ENCODE assay signal across 9 mouse cellular contexts in the genomic region with DNA sequence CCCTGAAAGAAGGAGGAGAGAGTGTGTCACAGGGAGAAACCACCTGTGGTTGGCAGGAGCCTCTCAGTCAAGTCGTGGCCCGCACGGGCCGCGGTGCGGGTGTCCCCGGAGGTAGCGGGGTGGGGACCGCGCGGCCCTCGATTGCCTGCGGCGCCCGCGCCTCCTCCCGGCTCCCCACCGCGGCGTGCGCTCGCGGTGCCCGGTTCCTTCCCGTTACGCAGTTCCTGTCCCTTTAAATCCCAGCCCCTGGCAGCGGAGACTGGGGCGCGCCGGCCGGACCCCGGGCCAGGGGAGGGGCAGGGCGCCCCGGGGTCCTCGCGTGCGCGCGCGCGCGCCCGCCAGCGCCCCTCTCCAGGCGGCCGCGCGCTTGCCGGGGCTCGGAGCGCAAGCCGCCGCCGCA. TPM values are rescaled to one million over a fixed set of nuclear protein-coding genes. Genes with fewer than 3 reads are reported as not detected.
DNase-seq lines count a peak whose midpoint lies in the region; ATAC-seq lines count a peak whose summit lies in the region.
"Had no signal": no experiment of that assay in that cellular context is flagged by ENCODE, and none has a peak within 500 bp of the region (broad histone marks: within the 10 kb centered on the region; RNA-seq: fewer than 3 reads in every experiment).

No protein-coding gene starts in this region.

- peaks cover 3% of the 10 kb centered on the region; the same call in 1 of the 2 replicates for H3K4me1 ChIP-seq in liver, embryonic 11.5 days (replicated peaks; ENCODE audit: control insufficient read depth, insufficient read depth, low read length)
- no peaks in the 10 kb centered on the region for H3K4me1 ChIP-seq in embryonic facial prominence, embryonic 14.5 days (ENCODE audit: control insufficient read depth, insufficient read depth, low read length)
- H3K4me1 ChIP-seq in limb, embryonic 11.5 days (ENCODE audit: control insufficient read depth, insufficient read depth, low read length): peaks cover 8% of the 10 kb centered on the region; the same call in 1 of the 2 replicates

- ATAC-seq in liver, embryonic 11.5 days (replicated peaks; ENCODE audit: low FRiP score): no peak
- ATAC-seq in embryonic facial prominence, embryonic 14.5 days (ENCODE audit: low read depth): no peak; the same call in 1 of the 2 replicates
- ATAC-seq in limb, embryonic 11.5 days (ENCODE audit: insufficient number of reproducible peaks, low FRiP score, low TSS enrichment, low read depth): no peak

- H3K27me3 ChIP-seq in liver, embryonic 11.5 days (replicated peaks; ENCODE audit: control insufficient read depth, insufficient read depth, low read length): peaks cover 59% of the 10 kb centered on the region
- H3K27me3 ChIP-seq in embryonic facial prominence, embryonic 14.5 days (replicated peaks; ENCODE audit: control insufficient read depth, insufficient read depth, low read length): peaks cover 66% of the 10 kb centered on the region
- peaks cover 55% of the 10 kb centered on the region for H3K27me3 ChIP-seq in limb, embryonic 11.5 days (ENCODE audit: control insufficient read depth, insufficient read depth, low read length)

- no peaks in the 10 kb centered on the region for H3K36me3 ChIP-seq in liver, embryonic 11.5 days (ENCODE audit: control insufficient read depth, insufficient read depth, low read length)
- H3K36me3 ChIP-seq in embryonic facial prominence, embryonic 14.5 days (ENCODE audit: control insufficient read depth, insufficient read depth, low read length): no peaks in the 10 kb centered on the region
- H3K36me3 ChIP-seq in limb, embryonic 11.5 days (ENCODE audit: control insufficient read depth, insufficient read depth, low read length): no peaks in the 10 kb centered on the region

- no peak for DNase-seq in liver, embryonic 11.5 days (ENCODE audit: low spot score)
- no peak for DNase-seq in liver
- DNase-seq in embryonic facial prominence, embryonic 14.5 days (ENCODE audit: low spot score): no peak
- DNase-seq in limb, embryonic 11.5 days (ENCODE audit: low spot score): peak; percentile 31
- DNase-seq in retina, embryonic 14.5 days (ENCODE audit: low spot score): peak; percentile 41
- DNase-seq in gastrocnemius, postnatal 25 days: no peak
- no peak for DNase-seq in layer of hippocampus, adult 9-11 months
- no peak for DNase-seq in B cell, adult 2 months
- DNase-seq: kidney, postnatal 25 days had no signal

- no peaks in the 10 kb centered on the region for H3K9me3 ChIP-seq in liver, embryonic 11.5 days (ENCODE audit: control insufficient read depth, low read length)
- H3K9me3 ChIP-seq in embryonic facial prominence, embryonic 14.5 days (ENCODE audit: control insufficient read depth, low read length): no peaks in the 10 kb centered on the region
- H3K9me3 ChIP-seq in limb, embryonic 11.5 days (ENCODE audit: control insufficient read depth, low read length): no peaks in the 10 kb centered on the region

- no peak overlapping the region for H3K27ac ChIP-seq in liver, embryonic 11.5 days (ENCODE audit: low read depth, low read length)
- H3K27ac ChIP-seq in embryonic facial prominence, embryonic 14.5 days (replicated peaks; ENCODE audit: low read depth, low read length): no peak overlapping the region
- no peak overlapping the region for H3K27ac ChIP-seq in limb, embryonic 11.5 days (replicated peaks; ENCODE audit: low read depth, low read length)

- WGBS in liver, embryonic 11.5 days: 1% methylated on average over 41 of the region's 54 CpGs
- WGBS in embryonic facial prominence, embryonic 14.5 days: 0% methylated on average over 2 of the region's 54 CpGs
- WGBS in limb, embryonic 11.5 days: 2% methylated on average over 35 of the region's 54 CpGs

- no peak overlapping the region for H3K9ac ChIP-seq in liver, embryonic 11.5 days (ENCODE audit: low read depth, low read length)
- H3K9ac ChIP-seq in embryonic facial prominence, embryonic 14.5 days (ENCODE audit: low read depth, low read length): no peak overlapping the region
- no peak overlapping the region for H3K9ac ChIP-seq in limb, embryonic 11.5 days (ENCODE audit: low read length)

- peak overlapping the region; percentile 61 for H3K4me2 ChIP-seq in liver, embryonic 11.5 days
- H3K4me2 ChIP-seq in embryonic facial prominence, embryonic 14.5 days (ENCODE audit: low read depth, low read length): peak overlapping the region; percentile 85
- peak overlapping the region; percentile 97 for H3K4me2 ChIP-seq in limb, embryonic 11.5 days (ENCODE audit: low read depth, severe bottlenecking)

- H3K4me3 ChIP-seq in liver, embryonic 11.5 days (ENCODE audit: low read depth, low read length): peak overlapping the region; percentile 54
- H3K4me3 ChIP-seq in embryonic facial prominence, embryonic 14.5 days (ENCODE audit: low read depth, low read length): peak overlapping the region; percentile 48
- H3K4me3 ChIP-seq in limb, embryonic 11.5 days (ENCODE audit: low read depth, low read length): peak overlapping the region; percentile 43

RNA-seq across cellular contexts. Expression of gene Jph3, which starts 0.3 kb away (rescaled TPM):
- polyA plus RNA-seq in liver, embryonic 11.5 days (2014; fragmentation: Nextera tagmentation; extraction: Ambion mirVana): 0.49 and 0.64 TPM in 2 replicates
- 4.0 and 4.9 TPM in 2 replicates for polyA plus RNA-seq in embryonic facial prominence, embryonic 14.5 days (2014; fragmentation: Nextera tagmentation; extraction: Ambion mirVana)
- polyA plus RNA-seq in limb, embryonic 11.5 days (2014; fragmentation: Nextera tagmentation; extraction: Ambion mirVana): 0.67 and 0.73 TPM in 2 replicates
- total RNA-seq in gastrocnemius, postnatal 25 days (2021): not detected

Comparison
In these comparisons a context has a peak if more than half of its experiments do, and no peak if none do; other contexts are left out.
1. DNase-seq: peak in limb, embryonic 11.5 days (single experiment) and retina, embryonic 14.5 days (single experiment); none in liver, embryonic 11.5 days (single experiment), liver (single experiment), embryonic facial prominence, embryonic 14.5 days (single experiment), gastrocnemius, postnatal 25 days (single experiment), layer of hippocampus, adult 9-11 months (single experiment) and B cell, adult 2 months (0 of 2).
2. Peak in every context shown above with its lines, with median percentiles within 50 percentile points of each other: H3K4me2 ChIP-seq and H3K4me3 ChIP-seq.